Mouse (Mus musculus) small intestine, adult 2 months (tissue): ENCODE results near the gene Ankrd13b.

Source experiments
- CTCF ChIP-seq: fragments of 200-500 bp; IDR thresholded peaks from 2 replicates; pipeline ENCODE4 v1.5.1; 2012; ENCODE audit warnings: low read depth, mild to moderate bottlenecking, control low read depth, inconsistent platforms, low read length, moderate library complexity, mixed read lengths; ENCODE audit not compliant: insufficient replicate concordance, insufficient read length; ENCODE audit errors: extremely low read depth
- POLR2A ChIP-seq: fragments of 200-500 bp; IDR thresholded peaks from 2 replicates; pipeline ENCODE4 v1.6.1; 2012; ENCODE audit warnings: low read depth, mild to moderate bottlenecking, control low read depth, inconsistent platforms, low read length, moderate library complexity

DNA sequence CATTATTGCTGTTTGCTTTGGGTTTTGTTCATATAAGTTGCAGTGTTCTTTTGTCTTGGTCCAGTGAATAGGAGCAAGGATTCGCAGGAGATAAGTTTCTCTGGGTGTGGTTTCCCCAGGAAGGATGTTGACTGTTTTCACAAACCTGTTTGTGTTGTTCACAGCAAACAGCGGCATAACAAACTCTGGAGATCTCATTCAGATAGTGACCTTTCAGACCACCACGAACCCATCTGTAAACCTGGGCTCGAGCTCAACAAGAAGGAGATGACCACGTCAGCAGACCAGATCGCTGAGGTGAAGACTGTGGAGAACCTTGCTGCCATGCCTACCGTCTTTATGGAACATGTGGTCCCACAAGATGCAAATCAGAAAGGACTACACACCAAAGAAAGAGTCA lies 40.3 kb downstream of the Ankrd13b start:
- TF ChIP-seq POLR2A (no peak), CTCF (no peak)
